Mouse (Mus musculus): ENCODE measurements around the gene Rgcc.

Rgcc gene

DNA sequence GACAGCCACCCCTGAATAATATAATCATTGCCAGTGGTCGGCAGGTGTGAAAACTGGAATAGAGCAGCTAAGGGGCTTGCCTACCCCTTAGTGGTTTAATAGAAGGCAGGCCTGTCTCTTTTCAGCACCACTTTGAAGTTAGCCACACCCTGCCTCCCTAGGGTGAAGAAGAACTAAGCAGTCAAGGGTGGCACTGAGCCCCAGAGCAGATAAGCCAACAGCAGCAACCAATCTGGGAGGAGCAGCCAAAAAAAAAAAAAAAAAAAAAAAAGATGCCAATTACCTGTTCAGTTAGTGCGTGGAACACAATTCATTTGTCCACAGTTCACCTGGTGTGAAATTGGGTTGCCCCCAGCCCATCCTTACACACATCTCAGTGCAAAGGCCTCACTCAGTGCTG is 1.7 kb upstream of the Rgcc start:
- in situ Hi-C loops (cut with MboI, MseI) = loop anchor here in 1 of 2 experiments (10.0 kb wide), 1 partner anchor 178 kb away; no protein-coding TSS in a partner anchor

DNA sequence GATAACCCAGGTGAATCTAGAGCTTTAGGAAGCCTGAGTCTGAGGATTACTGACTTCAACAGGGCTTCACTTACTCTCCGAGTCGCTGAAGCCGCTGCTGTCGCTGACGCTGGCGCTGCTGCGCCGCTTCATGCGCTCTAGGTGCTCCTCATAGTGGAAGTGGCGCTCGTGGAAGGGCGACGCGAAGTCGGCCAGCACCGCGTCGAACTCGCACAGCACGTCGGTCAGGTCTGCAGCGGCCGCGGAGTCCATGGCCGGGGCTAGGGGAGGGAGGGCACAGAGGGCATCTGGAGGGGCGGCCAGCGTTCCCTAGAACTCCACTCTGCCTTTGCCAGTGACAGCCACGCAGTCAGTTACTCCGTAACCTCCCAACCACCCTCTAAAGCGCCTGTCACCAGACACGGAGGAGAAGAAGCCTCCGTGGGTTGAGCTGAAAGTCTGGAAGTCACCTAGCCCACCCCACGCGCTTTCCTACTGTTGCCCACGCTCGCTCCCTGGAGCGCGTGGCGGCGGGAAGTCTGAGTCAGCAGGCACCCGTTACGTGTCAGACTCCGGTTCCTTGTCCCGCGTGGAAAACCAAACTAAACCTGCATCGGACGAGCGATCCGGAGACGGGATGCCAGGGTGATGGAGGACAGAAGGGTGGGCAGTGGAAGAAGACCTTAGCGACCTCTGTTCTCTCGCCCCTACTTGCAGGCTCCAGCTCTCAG is 649 bp downstream of the Rgcc start:
- in situ Hi-C loops (cut with MboI, MseI) = loop anchor here in 1 of 2 experiments (10.0 kb wide), 1 partner anchor 176 kb away; no protein-coding TSS in a partner anchor

DNA sequence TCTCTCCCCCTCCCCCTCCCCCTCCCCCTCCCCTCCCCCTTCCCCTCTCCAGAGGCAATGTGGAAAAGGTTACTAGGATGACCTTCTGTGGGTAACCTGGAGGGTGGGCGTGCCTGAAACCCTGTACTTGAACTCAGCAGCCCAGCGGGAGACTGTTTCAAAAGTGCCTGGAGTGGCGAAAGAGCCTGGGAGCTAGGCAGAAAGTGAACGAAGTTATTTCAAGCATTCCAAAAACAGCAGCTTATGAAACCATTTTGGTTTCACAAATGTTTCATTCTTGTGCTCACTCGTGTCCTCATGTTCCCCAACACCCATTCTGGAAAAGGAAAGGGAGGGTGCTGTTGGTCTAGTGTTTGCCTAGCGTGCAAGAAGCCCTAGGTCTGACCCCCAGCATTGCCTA is 1.6 kb downstream of the Rgcc start:
- in situ Hi-C loops (cut with MboI, MseI) = loop anchor here in 1 of 2 experiments (10.0 to 25.0 kb wide), 2 partner anchors 175 to 862 kb away; no protein-coding TSS in a partner anchor

DNA sequence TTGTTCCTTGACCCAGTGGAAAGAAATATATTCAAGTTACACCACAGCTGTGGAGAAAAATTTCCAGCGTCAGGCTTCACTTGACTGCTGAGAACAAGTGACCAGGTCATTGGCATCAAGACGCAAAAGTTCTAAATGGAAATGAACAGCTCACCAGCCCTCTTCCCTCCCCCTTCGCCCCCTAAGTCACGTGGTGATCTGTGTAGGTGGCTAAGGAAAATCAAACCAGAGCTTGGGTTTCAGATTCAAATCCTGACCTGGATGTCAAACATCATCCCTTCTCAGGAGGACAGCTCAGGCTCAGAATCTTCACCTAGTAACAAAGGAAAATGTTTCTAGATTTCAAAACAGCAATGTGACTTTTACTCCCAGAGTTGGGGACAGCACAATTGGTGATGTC is 2.2 kb downstream of the Rgcc start:
- in situ Hi-C loops (cut with MboI, MseI) = loop anchor here in 1 of 2 experiments (25.0 kb wide), 1 partner anchor 862 kb away; no protein-coding TSS in a partner anchor

DNA sequence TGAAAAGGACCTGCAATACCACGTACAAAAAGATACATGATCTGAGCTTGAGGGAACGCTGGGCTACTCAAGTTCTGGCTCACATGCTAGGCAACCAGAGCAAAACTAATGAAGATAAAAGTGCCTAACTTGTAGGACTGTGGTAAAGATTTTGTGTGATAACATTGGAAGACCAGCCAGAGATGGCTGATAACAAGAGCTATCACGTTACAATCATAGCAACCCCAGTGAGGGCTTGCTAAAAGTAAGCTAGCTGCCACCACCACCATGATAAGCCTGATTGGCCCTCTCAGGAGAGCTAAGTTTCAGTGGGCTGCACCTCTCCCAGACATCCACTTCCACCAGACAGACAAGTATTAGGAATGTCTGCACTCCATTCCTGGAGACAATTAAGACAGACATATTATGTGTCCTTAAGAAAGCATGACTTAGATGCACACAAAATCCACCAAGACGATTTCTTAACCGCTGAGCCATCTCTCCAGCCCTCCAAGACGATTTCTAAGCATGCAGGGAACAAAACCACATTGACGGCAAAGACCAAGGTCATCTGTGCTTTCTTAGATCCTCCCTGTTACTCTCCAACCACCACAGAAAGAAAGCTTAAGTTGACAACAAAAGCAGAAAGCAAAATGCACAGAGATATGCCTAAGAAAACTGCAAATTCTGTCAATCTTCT is 3.0 kb downstream of the Rgcc start:
- in situ Hi-C loops (cut with MboI, MseI) = loop anchor here in 1 of 2 experiments (25.0 kb wide), 1 partner anchor 861 kb away; no protein-coding TSS in a partner anchor

DNA sequence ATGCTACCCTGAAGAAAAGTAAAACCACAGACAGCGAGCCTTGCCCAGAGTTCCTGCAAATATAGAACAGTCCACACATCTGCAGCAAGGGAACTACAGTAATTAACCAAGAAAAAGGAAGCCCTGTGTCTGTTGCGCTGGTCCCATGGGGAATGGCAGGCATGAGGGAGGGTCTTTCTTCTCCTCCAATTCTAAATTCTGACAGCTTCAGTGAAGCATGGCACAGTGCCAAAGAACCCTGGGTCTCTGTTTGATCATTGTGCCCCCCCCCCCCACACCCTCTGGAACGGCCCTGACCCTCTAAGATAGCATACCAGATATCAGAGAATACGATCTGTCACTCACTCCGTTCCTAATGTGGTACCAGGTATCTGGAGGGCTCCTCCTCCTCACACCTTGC is 4.6 kb downstream of the Rgcc start:
- in situ Hi-C loops (cut with MboI, MseI) = loop anchor here in 1 of 2 experiments (25.0 kb wide), 1 partner anchor 860 kb away; no protein-coding TSS in a partner anchor

DNA sequence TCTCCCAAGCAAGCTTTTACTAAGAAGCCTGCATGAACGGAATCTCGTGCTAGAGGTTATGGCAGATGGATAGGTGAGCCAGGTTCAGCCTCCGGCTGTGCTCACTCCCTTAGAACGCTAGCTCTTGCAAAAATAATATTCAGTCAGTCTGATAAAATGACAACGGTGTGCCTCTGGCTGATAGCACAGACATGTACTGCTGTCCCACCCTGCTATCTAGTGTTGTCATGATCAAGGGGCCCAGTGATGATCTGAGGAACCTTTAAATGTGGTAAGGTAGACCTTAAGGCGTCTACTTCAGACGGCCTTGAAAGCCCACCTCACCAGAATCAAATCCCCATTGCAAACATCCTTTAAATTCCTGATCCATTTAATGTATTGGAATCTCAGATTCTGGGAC is 5.2 kb downstream of the Rgcc start:
- in situ Hi-C loops (cut with MboI, MseI) = loop anchor here in 1 of 2 experiments (25.0 kb wide), 1 partner anchor 859 kb away; no protein-coding TSS in a partner anchor

DNA sequence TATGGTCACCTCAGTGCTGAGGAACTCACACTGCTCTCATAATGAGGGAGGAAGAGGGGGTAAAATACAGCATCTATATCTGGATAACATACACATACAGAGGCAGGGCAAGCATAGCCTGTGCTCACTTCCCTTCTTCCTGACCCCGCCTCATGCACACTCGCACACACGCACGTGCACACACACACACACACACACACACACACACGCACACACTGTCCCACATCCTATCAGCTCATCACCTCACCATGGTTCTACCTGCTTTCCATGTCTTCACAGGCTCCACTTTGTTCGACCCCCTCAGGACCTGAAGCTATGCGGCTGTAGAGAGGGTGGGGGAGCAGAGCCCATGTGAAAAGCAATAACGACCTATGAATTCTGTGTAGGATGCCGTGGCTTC is 5.9 kb downstream of the Rgcc start:
- in situ Hi-C loops (cut with MboI, MseI) = loop anchor here in 1 of 2 experiments (25.0 kb wide), 1 partner anchor 858 kb away; no protein-coding TSS in a partner anchor

DNA sequence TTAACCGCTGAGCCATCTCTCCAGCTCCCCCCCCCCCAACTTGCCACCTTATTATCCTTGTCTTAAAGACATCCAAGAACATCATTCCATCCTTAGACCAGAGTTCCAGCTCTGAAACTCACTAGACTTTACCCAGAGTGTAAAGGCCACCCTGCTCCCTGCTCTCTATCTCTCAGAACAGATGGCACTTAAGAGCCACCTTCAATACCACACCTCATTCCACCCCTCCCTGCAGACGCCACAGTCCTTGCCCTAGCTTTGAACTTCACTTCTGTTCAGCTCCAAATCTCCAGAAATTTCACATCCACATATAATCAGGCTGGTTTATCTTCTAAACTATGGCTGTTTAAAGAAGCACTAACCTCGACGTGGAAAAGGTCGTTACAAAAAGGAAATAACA is 6.5 kb downstream of the Rgcc start:
- in situ Hi-C loops (cut with MboI, MseI) = loop anchor here in 1 of 2 experiments (25.0 kb wide), 1 partner anchor 858 kb away; no protein-coding TSS in a partner anchor

DNA sequence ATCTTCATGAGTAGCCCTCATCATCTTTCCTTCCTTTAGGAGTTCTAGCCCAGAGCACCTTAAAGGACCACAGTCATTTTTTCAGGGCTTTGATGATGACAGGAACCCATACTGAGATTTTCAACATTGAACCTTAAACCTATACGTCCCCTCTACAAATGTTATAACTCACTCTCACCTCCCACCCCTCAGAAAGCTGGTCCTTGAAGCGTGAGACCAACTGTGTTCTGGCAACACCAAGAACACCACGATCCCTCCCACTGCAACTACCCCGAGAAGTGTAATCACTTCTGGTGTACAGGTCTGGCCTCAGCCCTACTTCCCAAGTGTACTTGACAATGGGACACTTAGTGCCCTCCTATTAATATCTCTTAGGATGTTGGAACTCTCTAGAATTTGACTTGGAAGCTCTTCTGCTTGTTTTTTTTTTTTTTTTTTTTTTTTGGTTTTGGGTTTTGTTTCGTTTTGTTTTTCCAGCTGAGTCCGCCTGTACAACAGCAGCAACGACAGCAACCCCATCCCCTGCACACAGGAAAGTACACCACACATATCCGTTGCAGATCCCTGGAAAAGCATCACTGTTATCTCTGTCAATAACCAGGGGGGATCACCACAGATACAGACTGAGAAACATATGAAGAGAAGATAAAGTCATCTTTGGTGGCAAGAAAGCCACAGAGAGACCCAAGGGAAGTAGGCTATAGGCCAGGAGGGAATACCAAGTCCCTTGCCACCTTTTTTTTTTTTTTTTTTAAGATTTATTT is 7.2 kb downstream of the Rgcc start:
- in situ Hi-C loops (cut with MboI, MseI) = loop anchor here in 1 of 2 experiments (25.0 kb wide), 1 partner anchor 857 kb away; no protein-coding TSS in a partner anchor

DNA sequence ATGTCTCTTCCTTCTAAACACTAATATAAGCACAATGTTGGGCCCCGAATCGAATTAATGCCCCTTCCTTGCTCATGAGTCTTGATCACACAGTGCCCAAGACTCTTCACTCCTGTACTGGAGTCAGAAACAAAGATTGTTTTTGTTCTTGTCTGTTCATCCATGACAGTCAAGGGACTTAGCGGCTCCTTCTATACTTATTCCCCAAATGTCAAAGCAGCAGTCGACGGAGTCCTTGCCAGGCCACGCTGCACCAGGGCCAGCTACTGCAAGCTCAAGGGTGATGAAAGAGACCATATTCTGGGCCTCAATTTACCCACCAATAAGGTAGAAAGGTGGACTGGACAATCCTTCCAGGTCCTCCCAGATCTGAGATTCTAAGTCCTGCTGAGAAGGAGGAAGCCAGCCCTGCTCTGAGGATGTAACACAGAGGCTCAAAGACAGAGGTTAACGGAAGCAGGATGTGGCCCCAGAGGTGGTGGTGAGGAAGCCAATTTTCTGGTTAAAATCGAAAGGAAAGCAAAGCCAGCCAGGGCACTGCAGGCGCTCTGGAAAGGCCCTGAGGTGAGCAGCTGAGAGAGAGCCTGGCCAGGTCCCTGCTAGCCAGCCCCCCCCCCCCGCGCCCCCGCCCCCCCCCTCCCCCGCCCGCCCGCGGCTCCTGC is 8.2 kb downstream of the Rgcc start:
- in situ Hi-C loops (cut with MboI, MseI) = loop anchor here in 1 of 2 experiments (25.0 kb wide), 1 partner anchor 856 kb away; no protein-coding TSS in a partner anchor

DNA sequence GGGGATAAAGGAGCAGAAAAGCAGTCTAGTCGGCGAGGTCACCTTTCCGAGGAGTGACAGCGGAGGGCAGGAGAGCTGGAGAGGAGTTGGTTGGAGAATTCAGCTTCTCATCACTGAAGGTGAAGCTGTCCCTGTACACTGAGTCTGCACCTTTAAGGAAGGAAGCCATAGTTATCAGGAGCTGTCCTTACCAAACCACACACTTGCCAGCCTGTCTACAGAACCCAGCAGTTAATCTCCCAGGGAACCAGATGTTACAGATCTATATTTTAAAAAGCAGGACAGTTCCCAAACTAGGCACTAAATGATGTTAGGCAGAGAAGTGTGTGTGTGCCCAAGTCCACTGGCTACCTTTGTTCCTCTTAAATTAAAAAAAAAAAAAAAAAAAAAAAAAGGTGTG is 9.8 kb downstream of the Rgcc start:
- in situ Hi-C loops (cut with MboI, MseI) = loop anchor here in 1 of 2 experiments (25.0 kb wide), 1 partner anchor 854 kb away; no protein-coding TSS in a partner anchor

DNA sequence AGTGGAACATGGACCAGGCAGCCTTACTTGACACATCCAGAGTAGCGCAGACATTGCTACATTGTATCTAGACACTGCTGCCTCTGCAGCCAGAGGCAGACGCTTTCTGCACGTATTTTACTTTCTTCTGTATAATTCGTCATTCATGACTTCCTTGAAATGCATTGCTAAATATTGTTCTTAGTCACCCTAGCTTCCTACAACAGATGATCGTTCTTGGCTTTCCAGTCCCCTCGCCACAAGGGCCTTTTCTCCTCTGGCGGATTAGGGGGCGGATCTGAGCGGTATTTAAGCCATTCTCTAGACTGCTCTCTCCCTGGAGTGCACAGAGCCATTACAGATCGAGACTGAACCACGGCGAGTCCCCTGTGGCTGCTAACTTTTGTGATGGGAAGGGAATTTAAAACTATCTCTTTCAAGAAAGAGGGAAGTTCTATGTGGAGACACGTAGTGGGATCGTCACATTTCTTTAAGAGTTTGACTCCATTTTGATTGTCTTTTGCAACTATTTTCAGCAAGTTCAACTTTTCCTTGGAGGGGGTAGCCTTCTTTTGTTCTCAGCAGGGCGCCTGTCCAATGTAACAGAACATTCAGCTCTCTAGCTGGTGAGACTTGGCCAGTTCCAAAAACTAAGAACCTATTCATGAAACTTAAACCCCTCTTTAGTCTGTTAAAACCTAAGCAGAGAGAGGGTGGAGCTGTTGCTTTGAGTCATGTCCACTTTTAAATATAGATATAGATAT is 10.6 kb downstream of the Rgcc start:
- in situ Hi-C loops (cut with MboI, MseI) = loop anchor here in 1 of 2 experiments (25.0 kb wide), 1 partner anchor 854 kb away; no protein-coding TSS in a partner anchor

DNA sequence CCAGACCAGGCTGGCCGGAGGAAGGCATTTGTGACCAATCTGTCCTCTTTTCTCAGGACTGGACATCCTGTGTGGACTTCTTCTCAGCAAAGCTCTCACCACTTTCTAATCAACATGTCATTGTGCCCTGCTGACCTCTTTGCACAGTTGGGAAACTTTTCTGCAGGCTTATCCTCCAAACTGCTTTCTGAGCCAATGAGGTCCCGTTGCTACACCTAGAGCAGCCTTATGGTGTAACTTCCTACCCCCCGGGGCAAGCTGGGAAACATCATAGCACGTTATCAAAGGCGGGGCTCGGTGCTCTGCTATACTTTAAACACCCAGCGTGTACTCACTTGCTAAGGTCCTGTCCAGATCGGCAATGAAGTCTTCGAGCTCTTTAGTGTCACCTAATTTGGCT is 11.5 kb downstream of the Rgcc start:
- in situ Hi-C loops (cut with MboI, MseI) = loop anchor here in 1 of 2 experiments (25.0 kb wide), 1 partner anchor 853 kb away; no protein-coding TSS in a partner anchor

DNA sequence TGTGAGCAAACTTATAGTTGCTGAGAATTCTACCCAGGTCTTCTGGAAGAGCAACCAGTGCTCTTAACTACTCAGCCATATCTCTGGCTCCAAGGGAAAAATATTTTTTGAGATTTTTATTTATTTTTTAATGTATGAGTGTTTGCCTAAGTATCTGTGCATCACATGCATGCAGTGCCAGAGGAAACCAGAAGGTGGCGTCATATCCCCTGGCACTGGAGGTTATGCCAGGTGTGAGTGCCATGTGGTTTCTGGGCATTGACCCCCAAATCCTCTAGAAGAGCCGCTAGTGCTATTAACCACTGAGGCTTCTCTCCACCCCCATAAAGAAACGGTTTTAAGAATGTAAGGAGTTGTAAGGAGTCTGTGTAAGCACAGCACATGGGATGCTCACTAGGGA is 13.2 kb downstream of the Rgcc start:
- in situ Hi-C loops (cut with MboI, MseI) = loop anchor here in 1 of 2 experiments (25.0 kb wide), 1 partner anchor 851 kb away; no protein-coding TSS in a partner anchor

DNA sequence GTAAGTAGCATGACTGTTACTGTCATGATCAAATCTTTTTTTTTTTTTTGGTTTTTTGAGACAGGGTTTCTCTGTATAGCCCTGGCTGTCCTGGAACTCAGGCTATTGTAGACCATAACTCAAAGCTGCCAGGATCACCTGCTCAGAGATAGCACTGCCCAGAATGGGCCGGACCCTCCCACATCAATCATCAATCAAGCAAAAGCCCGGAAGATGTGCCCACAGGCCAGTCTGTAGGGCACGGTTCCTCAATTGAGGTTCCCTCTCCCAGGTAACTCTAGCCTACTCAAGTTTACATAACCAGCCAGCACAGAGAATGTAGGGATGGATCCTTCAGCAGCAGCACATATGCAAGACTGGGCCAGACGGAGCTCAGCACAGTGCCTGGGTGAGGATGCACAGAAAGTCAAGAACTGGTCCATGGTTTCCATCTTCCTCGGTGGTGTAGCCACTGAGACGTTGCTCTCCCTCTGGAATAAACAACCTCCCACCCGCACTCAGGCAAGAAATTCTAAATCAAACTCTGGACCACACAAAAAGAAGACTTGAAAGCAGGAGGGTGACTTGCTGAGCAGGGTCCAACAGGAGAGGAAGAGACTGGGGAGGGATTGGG is 14.1 kb downstream of the Rgcc start:
- in situ Hi-C loops (cut with MboI, MseI) = loop anchor here in 1 of 2 experiments (25.0 kb wide), 1 partner anchor 850 kb away; no protein-coding TSS in a partner anchor

DNA sequence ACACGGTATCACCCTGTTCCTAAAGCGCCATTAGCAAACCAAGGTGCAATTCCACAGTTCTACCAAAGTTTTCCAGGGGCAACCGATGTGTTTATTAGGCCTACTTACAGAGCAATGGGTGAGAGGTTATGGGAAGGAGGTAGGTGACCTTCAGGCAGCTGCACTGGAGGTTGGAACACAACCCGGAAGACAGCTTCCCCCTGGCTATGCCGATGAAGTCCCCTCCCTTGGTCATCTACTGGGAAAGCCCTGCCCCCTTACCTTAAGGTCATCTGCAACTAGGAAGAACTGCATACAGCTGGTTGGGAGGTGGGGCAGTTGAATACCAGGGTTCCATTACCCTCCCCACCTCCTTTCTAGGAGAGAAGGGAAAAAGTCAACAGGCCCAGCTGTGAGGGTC is 15.9 kb downstream of the Rgcc start:
- in situ Hi-C loops (cut with MboI, MseI) = loop anchor here in 1 of 2 experiments (25.0 kb wide), 1 partner anchor 848 kb away; no protein-coding TSS in a partner anchor

DNA sequence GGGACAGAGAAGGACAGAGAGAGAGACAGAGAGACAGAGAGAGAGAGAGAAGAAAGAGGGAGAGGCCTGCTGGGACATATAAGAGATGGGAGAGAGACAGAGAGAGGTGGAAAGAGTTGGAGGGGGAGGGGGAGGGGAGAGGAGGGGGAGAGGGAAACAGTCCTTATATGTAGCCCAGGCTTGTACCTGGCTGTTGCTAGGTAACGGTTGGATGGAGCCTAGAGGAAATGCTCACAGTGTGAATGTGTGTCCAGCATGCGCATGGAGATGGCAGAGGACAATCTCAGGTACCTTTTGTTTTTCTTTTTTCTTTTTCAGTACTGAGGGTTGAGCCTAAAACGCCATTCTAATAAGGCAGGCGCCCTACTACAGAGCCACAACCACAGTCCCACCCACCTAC is 16.8 kb downstream of the Rgcc start:
- in situ Hi-C loops (cut with MboI, MseI) = loop anchor here in 1 of 2 experiments (25.0 kb wide), 1 partner anchor 847 kb away; no protein-coding TSS in a partner anchor

DNA sequence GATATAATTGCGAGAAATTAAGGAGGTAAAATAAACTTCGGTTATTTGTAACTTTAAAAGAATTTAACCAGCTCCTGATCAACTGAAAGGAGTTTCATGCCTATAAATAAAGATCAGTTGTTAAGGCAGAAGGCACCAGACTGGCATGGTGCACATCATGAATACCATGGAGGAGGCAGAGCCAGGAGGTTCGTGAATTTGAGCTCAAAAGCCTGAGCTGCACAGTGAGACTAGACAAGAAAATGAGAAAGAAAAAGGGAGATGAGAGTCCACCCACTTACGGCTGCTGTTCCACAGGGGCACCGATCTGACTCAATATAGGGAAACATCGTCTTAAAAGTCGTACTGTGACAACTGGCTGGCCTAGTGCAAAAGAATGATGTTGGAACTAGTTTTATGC is 17.5 kb downstream of the Rgcc start:
- in situ Hi-C loops (cut with MboI, MseI) = loop anchor here in 1 of 2 experiments (25.0 kb wide), 1 partner anchor 847 kb away; no protein-coding TSS in a partner anchor

Measured in T-helper 17 cell (primary cell).